Mouse (Mus musculus) CD4-positive, CD25-positive, alpha-beta regulatory T cell (primary cell): ENCODE results near the gene Prss21. TPM values are rescaled to one million over a fixed set of nuclear protein-coding genes. Genes with fewer than 3 reads are reported as not detected.

ENCODE experiments used
- polyA plus RNA-seq: library from polyadenylated mRNA; unstranded; fragments of 100-300 nt; shearing (Covaris generic); gene quantifications from one replicate; pipeline ENCODE4 v1.2.1, GENCODE M21; 2017

Gene Prss21
- not detected for polyA plus RNA-seq

GRCm38 (mm10) chr17:23867756-23868155 lies at the start of gene Prss21:
Gene Prss21, plus strand, starts transcription at chr17:23868056.

GRCm38 (mm10) chr17:23829064-23829619 lies 38.7 kb upstream of the Prss21 start, which contains the start of gene Elob:
Gene Elob, minus strand, starts transcription at chr17:23829136.

GRCm38 (mm10) chr17:23836006-23836575 lies 31.8 kb upstream of the Prss21 start, which contains the start of gene Prss33:
Gene Prss33, minus strand, starts transcription at chr17:23836056.

DNA sequence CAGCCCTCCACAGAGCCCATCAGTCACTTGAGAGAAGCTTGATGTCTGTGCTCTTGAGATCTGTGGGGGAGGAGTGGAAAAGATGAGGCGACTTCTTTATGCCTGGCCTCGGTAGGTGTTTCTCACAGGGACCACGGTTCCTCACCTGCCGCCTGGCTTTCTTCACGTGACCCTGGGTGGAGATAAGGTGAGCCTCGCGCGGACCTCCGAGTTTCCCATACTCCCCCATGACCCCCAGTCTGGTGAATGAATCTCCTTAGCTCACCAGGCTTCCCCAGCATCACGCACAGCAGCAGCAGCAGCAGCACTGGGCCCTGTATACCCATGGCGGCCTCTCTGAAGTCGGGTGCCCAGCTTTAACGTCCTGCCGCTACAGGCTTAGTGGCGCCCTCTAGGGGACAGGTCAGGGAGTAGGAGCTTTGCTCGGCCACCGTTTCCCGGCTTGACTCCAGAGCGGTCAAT lies 24.0 kb upstream of the Prss21 start, which contains the start of the genes Prss32 and Prss41:
Gene Prss32 (plus strand): TSS at position 44 of the 462 bp plus-strand sequence.
Gene Prss41 (minus strand): TSS at position 361 of the 462 bp plus-strand sequence.

DNA sequence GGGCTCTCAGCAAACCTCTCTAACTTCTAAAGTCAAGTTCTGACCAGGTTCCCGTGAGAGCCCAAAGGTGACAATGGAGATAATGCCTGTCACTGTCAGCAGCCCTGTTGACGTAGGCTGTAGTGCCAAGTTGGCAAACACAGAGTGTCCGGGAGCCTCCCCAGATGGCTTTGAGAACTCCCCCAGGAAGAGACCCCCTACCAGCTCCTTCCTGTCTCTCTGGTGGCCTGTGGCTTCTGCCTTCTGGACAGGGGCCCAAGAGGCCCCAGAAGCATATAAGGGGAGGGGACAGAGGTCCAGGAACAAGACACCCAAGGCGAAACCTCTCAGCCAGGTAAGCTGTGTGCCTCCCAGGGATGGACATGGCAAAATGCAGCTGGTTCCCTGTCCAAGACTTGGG lies 12.7 kb downstream of the Prss21 start, which contains the start of the genes Dcpp1 and Dcpp2:
Gene Dcpp1 (plus strand): TSS at position 301 of the 400 bp plus-strand sequence.
Gene Dcpp2 (plus strand): TSS at position 305 of the 400 bp plus-strand sequence.

GRCm38 (mm10) chr17:23917158-23917557 lies 49.3 kb downstream of the Prss21 start, which contains the start of gene Dcpp3:
Gene Dcpp3, plus strand, starts transcription at chr17:23917458.

Other genes starting within 250 kb of the Prss21 start
- gene Mmp25, start 222.8 kb upstream of the Prss21 start, polyA plus RNA-seq, result not detected
- not detected for gene Bicdl2, start 207.6 kb upstream of the Prss21 start, polyA plus RNA-seq
- 49.6 TPM for gene Hcfc1r1, start 194.5 kb upstream of the Prss21 start, polyA plus RNA-seq
- gene Thoc6, start 194.2 kb upstream of the Prss21 start, polyA plus RNA-seq, result 29.4 TPM
- gene Tnfrsf12a, start 190.6 kb upstream of the Prss21 start, polyA plus RNA-seq, result 9.0 TPM
- gene Cldn6, start 188.8 kb upstream of the Prss21 start, polyA plus RNA-seq, result not detected
- gene Cldn9, start 184.0 kb upstream of the Prss21 start, polyA plus RNA-seq, result not detected
- not detected for gene 1520401A03Rik, start 145.3 kb upstream of the Prss21 start, polyA plus RNA-seq
- gene Pkmyt1, start 141.7 kb upstream of the Prss21 start, polyA plus RNA-seq, result 43.8 TPM
- 5.3 TPM for gene Paqr4, start 127.2 kb upstream of the Prss21 start, polyA plus RNA-seq
- gene Kremen2, start 122.2 kb upstream of the Prss21 start, polyA plus RNA-seq, result 3.4 TPM
- 45.2 TPM for gene Flywch1, start 96.5 kb upstream of the Prss21 start, polyA plus RNA-seq
- gene Flywch2, start 82.0 kb upstream of the Prss21 start, polyA plus RNA-seq, result 2.8 TPM
- 999 TPM for gene Srrm2, start 77.5 kb upstream of the Prss21 start, polyA plus RNA-seq
- gene Elob, start 38.9 kb upstream of the Prss21 start, polyA plus RNA-seq, result 592 TPM
- 0.18 TPM for gene Prss33, start 32.0 kb upstream of the Prss21 start, polyA plus RNA-seq
- gene Prss32, start 24.2 kb upstream of the Prss21 start, polyA plus RNA-seq, result not detected
- 2.8 TPM for gene Prss41, start 23.9 kb upstream of the Prss21 start, polyA plus RNA-seq
- not detected for gene Dcpp1, start 12.8 kb downstream of the Prss21 start, polyA plus RNA-seq
- not detected for gene Dcpp2, start 12.8 kb downstream of the Prss21 start, polyA plus RNA-seq
- gene Dcpp3, start 49.4 kb downstream of the Prss21 start, polyA plus RNA-seq, result not detected
- not detected for gene Sbp, start 73.6 kb downstream of the Prss21 start, polyA plus RNA-seq
- not detected for gene Sbpl, start 87.2 kb downstream of the Prss21 start, polyA plus RNA-seq
- gene Prss30, start 112.5 kb downstream of the Prss21 start, polyA plus RNA-seq, result not detected
- gene Prss22, start 130.0 kb downstream of the Prss21 start, polyA plus RNA-seq, result not detected
- 0.42 TPM for gene Prss27, start 170.1 kb downstream of the Prss21 start, polyA plus RNA-seq
- 27.8 TPM for gene Kctd5, start 205.4 kb downstream of the Prss21 start, polyA plus RNA-seq